Mouse (Mus musculus) CH12.LX (cell line): ENCODE results near the gene Cryzl2. TPM values are rescaled to one million over a fixed set of nuclear protein-coding genes. Genes with fewer than 3 reads are reported as not detected.

ENCODE experiments used
- DNase-seq: peaks from one replicate; pipeline ENCODE4 v3.0.0-alpha.2; 2013; ENCODE audit errors: extremely low read depth
- H3K27ac ChIP-seq: 2 replicates; pipeline ENCODE4 v1.5.1; 2012; ENCODE audit warnings: low read depth, mild to moderate bottlenecking, control low read depth, moderate library complexity; ENCODE audit not compliant: insufficient read depth
- H3K27me3 ChIP-seq: replicated peaks from 2 replicates; pipeline ENCODE3; 2012; ENCODE audit warnings: inconsistent platforms
- H3K36me3 ChIP-seq, 2 experiments: replicated peaks in 1 of 2; 2 replicates each; pipeline versions ENCODE3 to v1.6.1; 2012; ENCODE audit warnings: inconsistent platforms in 1 of 2, low read length in 1 of 2, mild to moderate bottlenecking in 1 of 2, mixed read lengths in 1 of 2, moderate library complexity in 1 of 2; ENCODE audit not compliant: control insufficient read depth in 1 of 2, insufficient read depth in 1 of 2
- H3K4me1 ChIP-seq, 2 experiments: 2 replicates each; pipeline ENCODE4 v1.6.1; 2012; ENCODE audit warnings: inconsistent platforms in 1 of 2, moderate library complexity in 1 of 2; ENCODE audit not compliant: insufficient read depth in 2 of 2, control insufficient read depth in 1 of 2
- H3K4me2 ChIP-seq: 2 replicates; pipeline ENCODE4 v1.6.1; 2012; ENCODE audit warnings: low read depth, mild to moderate bottlenecking, control low read depth; ENCODE audit not compliant: poor library complexity, insufficient read depth, severe bottlenecking
- H3K4me3 ChIP-seq, 3 experiments: fragments of 150-350 bp in 1 of 3; sonication (generic) in 1 of 3; replicated peaks in 1 of 3; 2 replicates each; pipeline versions ENCODE3 to v1.5.1; 2011 to 2012; ENCODE audit warnings: low read depth in 2 of 3, low read length in 2 of 3, mild to moderate bottlenecking in 2 of 3, moderate library complexity in 2 of 3, control low read depth in 1 of 3, improper control_type of control experiment in 1 of 3, inconsistent platforms in 1 of 3, mixed read lengths in 1 of 3; ENCODE audit not compliant: poor library complexity in 1 of 3
- H3K79me2 ChIP-seq: replicated peaks from 2 replicates; pipeline ENCODE4 v1.6.1; 2012; ENCODE audit warnings: mild to moderate bottlenecking, moderate library complexity; ENCODE audit not compliant: control insufficient read depth, poor library complexity, insufficient read depth, severe bottlenecking; ENCODE audit errors: extremely low read depth
- H3K9ac ChIP-seq: 2 replicates; pipeline ENCODE4 v1.6.1; 2012; ENCODE audit warnings: low read depth, mild to moderate bottlenecking, control low read depth, moderate library complexity; ENCODE audit not compliant: insufficient read depth
- H3K9me3 ChIP-seq: replicated peaks from 2 replicates; pipeline ENCODE3; 2012; ENCODE audit warnings: low read length, inconsistent platforms, mixed read lengths
- BHLHE40 ChIP-seq: IDR thresholded peaks from 2 replicates; pipeline ENCODE4 v1.6.1; 2011; ENCODE audit warnings: mild to moderate bottlenecking, low read depth, low read length, improper control_type of control experiment
- CTCF ChIP-seq, 2 experiments: IDR thresholded peaks in 1 of 2; conservative IDR thresholded peaks in 1 of 2; 2 replicates each; pipeline ENCODE4 v1.5.1; 2011 to 2012; ENCODE audit warnings: low read depth in 2 of 2, low read length in 2 of 2, improper control_type of control experiment in 1 of 2, inconsistent platforms in 1 of 2, mild to moderate bottlenecking in 1 of 2, moderate library complexity in 1 of 2
- EP300 ChIP-seq: IDR thresholded peaks from 2 replicates; pipeline ENCODE4 v1.6.1; 2011; ENCODE audit warnings: low read length, improper control_type of control experiment
- GABPA ChIP-seq: IDR thresholded peaks from 2 replicates; pipeline ENCODE4 v1.6.1; 2012; ENCODE audit warnings: low read depth, low read length, improper control_type of control experiment, inconsistent platforms; ENCODE audit not compliant: insufficient replicate concordance
- JUN ChIP-seq: IDR thresholded peaks from 2 replicates; pipeline ENCODE4 v1.6.1; 2011; ENCODE audit warnings: low read depth, mild to moderate bottlenecking, low read length, improper control_type of control experiment, moderate library complexity; ENCODE audit not compliant: insufficient read depth
- MAX ChIP-seq: IDR thresholded peaks from 2 replicates; pipeline ENCODE4 v1.6.1; 2011; ENCODE audit warnings: low read length, improper control_type of control experiment
- MYC ChIP-seq: IDR thresholded peaks from 2 replicates; pipeline ENCODE4 v1.6.1; 2011; ENCODE audit warnings: low read depth, mild to moderate bottlenecking, improper control_type of control experiment, low read length
- NRF1 ChIP-seq: IDR thresholded peaks from 2 replicates; pipeline ENCODE4 v1.6.1; 2014; ENCODE audit warnings: low read depth, mild to moderate bottlenecking, inconsistent platforms, low read length, improper control_type of control experiment, moderate library complexity
- POLR2A ChIP-seq: IDR thresholded peaks from 2 replicates; pipeline ENCODE4 v1.6.1; 2011; ENCODE audit warnings: low read depth, mild to moderate bottlenecking, improper control_type of control experiment, low read length
- SIN3A ChIP-seq: IDR thresholded peaks from 2 replicates; pipeline ENCODE4 v1.6.1; 2012; ENCODE audit warnings: low read length, improper control_type of control experiment, inconsistent platforms
- UBTF ChIP-seq: IDR thresholded peaks from 2 replicates; pipeline ENCODE4 v1.6.1; 2012; ENCODE audit warnings: low read depth, mild to moderate bottlenecking, inconsistent platforms, low read length, improper control_type of control experiment, moderate library complexity
- USF1 ChIP-seq: IDR thresholded peaks from 2 replicates; pipeline ENCODE4 v1.6.1; 2014; ENCODE audit warnings: low read depth, mild to moderate bottlenecking, inconsistent platforms, low read length, improper control_type of control experiment
- ZC3H11A ChIP-seq: IDR thresholded peaks from 2 replicates; pipeline ENCODE4 v1.6.1; 2012; ENCODE audit warnings: low read depth, mild to moderate bottlenecking, inconsistent platforms, low read length, improper control_type of control experiment
- ZNF384 ChIP-seq: IDR thresholded peaks from 2 replicates; pipeline ENCODE4 v1.6.1; 2012; ENCODE audit warnings: low read depth, low read length, improper control_type of control experiment, inconsistent platforms
- dilution Hi-C: fragments of 300-500 bp; cut with MboI; formaldehyde crosslinking; loops from 2 replicates; pipeline ENCODE4 v1.14.3; 2020; ENCODE audit warnings: low sequenced_read_pairs; ENCODE audit not compliant: extremely low pct_unique_long_range_greater_than_20kb, extremely low pct_ligation_motif_present
- in situ Hi-C: fragments of 300-500 bp; cut with MboI; formaldehyde crosslinking; loops from 3 replicates; pipeline ENCODE4 v1.14.3; 2019; ENCODE audit warnings: low sequenced_read_pairs, low pct_ligation_motif_present, low pct_unique_long_range_greater_than_20kb, mixed read lengths
- polyA plus RNA-seq: library from polyadenylated mRNA; unstranded; fragments of >175 nt; gene quantifications from 2 replicates; pipeline ENCODE4 v1.2.1, GENCODE M21; 2012; ENCODE audit warnings: low read depth; ENCODE audit not compliant: insufficient read length
- total RNA-seq, 2 experiments: library from RNA; depleted of rRNA; stranded (reverse); fragments of 300-350 nt in 1 of 2; fragments of >200 nt in 1 of 2; gene quantifications; 2 replicates each; pipeline ENCODE4 v1.2.3; 2012 to 2014

Gene Cryzl2
- total and polyA plus RNA-seq, 3 experiments, result 22.5 to 41.0 (median 25.0) TPM

GRCm38 (mm10) chr1:157448805-157449188 is 9.6 kb upstream of the Cryzl2 start (continued):
- TF ChIP-seq USF1, result no peak

GRCm38 (mm10) chr1:157449532-157449931 is 8.8 kb upstream of the Cryzl2 start:
- dilution Hi-C loops, result no loop called here
- Histone ChIP-seq H3K27ac (no peak overlapping the region), H3K79me2 (no peaks in the 10 kb centered on the region), H3K4me2 (no peak overlapping the region), H3K4me1 (peaks cover 4 to 42% of the 10 kb centered on the region in 2 experiments; a peak in 3 of 4 replicates), H3K9me3 (no peaks in the 10 kb centered on the region), H3K27me3 (no peaks in the 10 kb centered on the region), H3K4me3 (no peak overlapping the region)
- no peak for DNase-seq
- in situ Hi-C loops, result loop anchor here (10.0 kb wide), 1 partner anchor 365 kb away; no protein-coding TSS in a partner anchor
- no peak for TF ChIP-seq CTCF (conservative IDR thresholded peaks at IDR 0.05 in 1 of 2, IDR thresholded peaks at IDR 0.05 in 1 of 2; ENCODE audit: low read depth in 2 of 2, low read length in 2 of 2)
- no peak for TF ChIP-seq BHLHE40
- no peak for TF ChIP-seq POLR2A
- TF ChIP-seq USF1, result no peak
- no peak for TF ChIP-seq JUN
- no peak for TF ChIP-seq NRF1
- TF ChIP-seq ZC3H11A, result no peak
- TF ChIP-seq SIN3A, result no peak
- no peak for TF ChIP-seq ZNF384
- TF ChIP-seq MAX, result no peak
- TF ChIP-seq MYC, result no peak
- TF ChIP-seq EP300, result no peak
- TF ChIP-seq, all 38 proteins: peak for 0
- no peaks in the 10 kb centered on the region for H3K36me3 ChIP-seq
- H3K9ac ChIP-seq, result no peak overlapping the region

GRCm38 (mm10) chr1:157449981-157450636 is 8.3 kb upstream of the Cryzl2 start:
- TF ChIP-seq NRF1, result no peak
- no peak for TF ChIP-seq MAX
- no peak for TF ChIP-seq GABPA
- TF ChIP-seq USF1, result no peak
- TF ChIP-seq UBTF, result no peak
- in situ Hi-C loops, result loop anchor here (10.0 kb wide), 2 partner anchors 365 to 705 kb away; no protein-coding TSS in a partner anchor
- H3K4me3 ChIP-seq, result no peak overlapping the region
- no peak overlapping the region for H3K9ac ChIP-seq
- H3K4me2 ChIP-seq, result no peak overlapping the region
- H3K79me2 ChIP-seq, result no peaks in the 10 kb centered on the region
- H3K9me3 ChIP-seq, result no peaks in the 10 kb centered on the region
- H3K27me3 ChIP-seq, result no peaks in the 10 kb centered on the region
- no peak for DNase-seq
- H3K4me1 ChIP-seq, result peaks cover 2 to 36% of the 10 kb centered on the region in 2 experiments; a peak in 3 of 4 replicates
- dilution Hi-C loops, result no loop called here
- no peaks in the 10 kb centered on the region for H3K36me3 ChIP-seq
- H3K27ac ChIP-seq, result no peak overlapping the region
